Mouse (Mus musculus) layer of hippocampus, adult 8-10 months (tissue): ENCODE measurements around the gene Tead4. TPM values are rescaled to one million over a fixed set of nuclear protein-coding genes. Genes with fewer than 3 reads are reported as not detected.

Experiments used
- DNase-seq, 2 experiments: peaks; one replicate each; pipeline ENCODE4 v3.0.0; 2022; ENCODE audit warnings: low spot score in 2 of 2
- total RNA-seq, 4 experiments: library from RNA; stranded (reverse); gene quantifications; 2 replicates each; pipeline ENCODE4 v1.2.4; 2022

The Tead4 gene
- total RNA-seq, 4 experiments from 2014 or later = 0.78 to 1.6 (median 1.4) TPM

- DNase-seq = no peak
Observed at GRCm38 (mm10) chr6:128179247-128179646, 121.4 kb downstream of the Tead4 start.

- no peak for DNase-seq
Observed at GRCm38 (mm10) chr6:128178681-128179080, 121.9 kb downstream of the Tead4 start.

Other genes with a start within 250 kb of the Tead4 start
- 10 to 100 TPM; 45.4 to 64.2 (median 56.0) TPM for gene Tspan9, start 157.2 kb downstream of the Tead4 start, total RNA-seq
- gene Tulp3, start 55.0 kb upstream of the Tead4 start, total RNA-seq = 10 to 100 TPM; 24.3 to 25.5 (median 25.1) TPM
- gene Rhno1, start 62.1 kb upstream of the Tead4 start, total RNA-seq = 10 to 100 TPM; 18.6 to 22.1 (median 20.0) TPM
- gene Foxm1, start 62.1 kb upstream of the Tead4 start, total RNA-seq = 1 to 10 TPM; 1.1 to 1.7 (median 1.4) TPM
- gene Tex52, start 74.6 kb upstream of the Tead4 start, total RNA-seq = 1 to 10 TPM; 1.7 to 3.3 (median 2.5) TPM
- not detected for gene Gm44596, start 74.7 kb upstream of the Tead4 start, total RNA-seq
- gene Nrip2, start 98.5 kb upstream of the Tead4 start, total RNA-seq = 10 to 100 TPM; 16.0 to 19.6 (median 17.5) TPM
- 10 to 100 TPM; 27.9 to 35.5 (median 29.1) TPM for gene Itfg2, start 124.1 kb upstream of the Tead4 start, total RNA-seq
- 100 to 1,000 TPM; 101 to 133 (median 115) TPM for gene Fkbp4, start 137.9 kb upstream of the Tead4 start, total RNA-seq
- gene Pzp, start 225.9 kb upstream of the Tead4 start, total RNA-seq = not detected